ENCODE assay signal across 13 mouse cellular contexts in the genomic region with DNA sequence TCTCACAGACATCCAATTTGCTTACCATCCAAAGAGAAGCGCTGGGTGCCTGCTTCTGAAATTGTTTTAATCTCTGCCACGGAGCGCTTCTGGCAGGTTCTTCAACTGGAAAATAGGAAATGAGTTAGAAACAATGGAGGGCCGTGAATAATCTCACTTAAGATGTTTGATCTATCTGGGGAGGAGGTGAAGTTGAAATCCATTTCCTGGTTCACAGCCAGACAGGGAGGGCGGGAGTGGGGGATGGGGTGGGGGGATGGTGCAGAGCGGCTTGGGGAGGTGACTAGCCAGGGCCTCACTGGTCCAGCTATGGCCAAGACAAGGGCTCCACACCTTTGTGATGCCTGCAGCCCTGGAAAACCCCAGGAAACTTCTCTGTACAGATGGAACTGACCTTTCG.
A peak's percentile ranks its signal among the peaks of the same experiment; 100 is the strongest.
DNase-seq lines count a peak whose midpoint lies in the region; ATAC-seq lines count a peak whose summit lies in the region.
"Had no signal": no experiment of that assay in that cellular context is flagged by ENCODE, and none has a peak within 500 bp of the region (broad histone marks: within the 10 kb centered on the region; RNA-seq: fewer than 3 reads in every experiment).

No protein-coding gene starts in this region.

- H3K27ac ChIP-seq in heart, embryonic 11.5 days (ENCODE audit: low read depth, low read length), result no peak overlapping the region
- no peak overlapping the region for H3K27ac ChIP-seq in neural tube, embryonic 12.5 days
- H3K27ac ChIP-seq in intestine, embryonic 15.5 days, result peak overlapping the region; percentile 18; the same call in 1 of the 2 replicates
- 0 out of 2 replicates have a peak overlapping the region, but pooled peaks have one; percentile 18 for H3K27ac ChIP-seq in stomach, embryonic 15.5 days

- peak overlapping the region; percentile 55 for H3K4me2 ChIP-seq in heart, embryonic 11.5 days
- 0 out of 2 replicates have a peak overlapping the region, but pooled peaks have one; percentile 9 for H3K4me2 ChIP-seq in neural tube, embryonic 12.5 days (replicated peaks)
- peak overlapping the region; percentile 21; the same call in 1 of the 2 replicates for H3K4me2 ChIP-seq in intestine, embryonic 15.5 days (replicated peaks)
- H3K4me2 ChIP-seq in stomach, embryonic 15.5 days, result peak overlapping the region; percentile 27; the same call in 1 of the 2 replicates

- H3K9ac ChIP-seq in heart, embryonic 11.5 days (ENCODE audit: low read depth, low read length), result 0 out of 2 replicates have a peak overlapping the region, but pooled peaks have one; percentile 16
- no peak overlapping the region for H3K9ac ChIP-seq in neural tube, embryonic 12.5 days
- H3K9ac ChIP-seq in intestine, embryonic 15.5 days, result no peak overlapping the region
- H3K9ac ChIP-seq in stomach, embryonic 15.5 days, result no peak overlapping the region

- no peaks in the 10 kb centered on the region for H3K27me3 ChIP-seq in heart, embryonic 11.5 days (ENCODE audit: control insufficient read depth, insufficient read depth, low read length)
- no peaks in the 10 kb centered on the region for H3K27me3 ChIP-seq in neural tube, embryonic 12.5 days (replicated peaks)
- H3K27me3 ChIP-seq in intestine, embryonic 15.5 days (replicated peaks), result no peaks in the 10 kb centered on the region
- 0 out of 2 replicates have a peak, but pooled peaks cover 2% of the 10 kb centered on the region for H3K27me3 ChIP-seq in stomach, embryonic 15.5 days (replicated peaks)

- H3K4me1 ChIP-seq in heart, embryonic 11.5 days (ENCODE audit: control insufficient read depth, insufficient read depth, low read length), result peaks cover 18% of the 10 kb centered on the region
- peaks cover 48% of the 10 kb centered on the region for H3K4me1 ChIP-seq in neural tube, embryonic 12.5 days
- H3K4me1 ChIP-seq in intestine, embryonic 15.5 days (replicated peaks), result peaks cover 7% of the 10 kb centered on the region
- peaks cover 22% of the 10 kb centered on the region for H3K4me1 ChIP-seq in stomach, embryonic 15.5 days

- H3K9me3 ChIP-seq in heart, embryonic 11.5 days (replicated peaks; ENCODE audit: control insufficient read depth, low read length), result no peaks in the 10 kb centered on the region
- no peaks in the 10 kb centered on the region for H3K9me3 ChIP-seq in neural tube, embryonic 12.5 days
- no peaks in the 10 kb centered on the region for H3K9me3 ChIP-seq in intestine, embryonic 15.5 days
- H3K9me3 ChIP-seq in stomach, embryonic 15.5 days, result no peaks in the 10 kb centered on the region

- no peak overlapping the region for H3K4me3 ChIP-seq in heart, embryonic 11.5 days (ENCODE audit: low read depth, low read length)
- no peak overlapping the region for H3K4me3 ChIP-seq in neural tube, embryonic 12.5 days
- no peak overlapping the region for H3K4me3 ChIP-seq in intestine, embryonic 15.5 days (replicated peaks)
- H3K4me3 ChIP-seq in stomach, embryonic 15.5 days (replicated peaks), result no peak overlapping the region

- DNase-seq in heart, adult 11 months, result no peak
- DNase-seq in neural tube, embryonic 10.5 days (ENCODE audit: extremely low spot score, low spot score), result no peak
- DNase-seq in Muller cell, postnatal 12 days (ENCODE audit: inconsistent ontology term), result no peak
- DNase-seq in right cerebral cortex, postnatal 25 days, result no peak
- DNase-seq: cerebellum, postnatal 36 days; heart, postnatal 10 days; layer of hippocampus, adult 9-11 months; right cerebral cortex, adult 18-20 months had no signal

- ATAC-seq in heart, embryonic 11.5 days (replicated peaks; ENCODE audit: insufficient number of reproducible peaks, low FRiP score, low TSS enrichment), result no peak
- ATAC-seq in neural tube, embryonic 12.5 days (ENCODE audit: low FRiP score, low read depth), result no peak
- ATAC-seq in intestine, embryonic 15.5 days, result no peak
- ATAC-seq in stomach, embryonic 15.5 days (ENCODE audit: insufficient read depth, low FRiP score, low read depth), result no peak
- ATAC-seq: Patski had no signal

- WGBS in heart, embryonic 11.5 days (ENCODE audit: insufficient replicate concordance), result 22% methylated on average over 7 of the region's 7 CpGs
- WGBS in neural tube, embryonic 12.5 days, result 37% methylated on average over 7 of the region's 7 CpGs
- WGBS in intestine, embryonic 15.5 days, result 25% methylated on average over 7 of the region's 7 CpGs
- WGBS in stomach, embryonic 15.5 days, result 18% methylated on average over 7 of the region's 7 CpGs

- no peaks in the 10 kb centered on the region for H3K36me3 ChIP-seq in heart, embryonic 11.5 days (ENCODE audit: control insufficient read depth, insufficient read depth, low read length)
- H3K36me3 ChIP-seq in neural tube, embryonic 12.5 days, result no peaks in the 10 kb centered on the region
- H3K36me3 ChIP-seq in intestine, embryonic 15.5 days, result no peaks in the 10 kb centered on the region
- H3K36me3 ChIP-seq in stomach, embryonic 15.5 days, result no peaks in the 10 kb centered on the region

Comparison
In these comparisons a context has a peak if more than half of its experiments do, and no peak if none do; other contexts are left out.
1. H3K27ac ChIP-seq: peak in intestine, embryonic 15.5 days (single experiment) and stomach, embryonic 15.5 days (single experiment); none in heart, embryonic 11.5 days (single experiment) and neural tube, embryonic 12.5 days (single experiment).
2. Peak in every context shown above with its lines, with median percentiles within 50 percentile points of each other: H3K4me2 ChIP-seq.